Mouse (Mus musculus) kidney, embryonic 14.5 days (tissue): ENCODE results near the gene Ttk. TPM values are rescaled to one million over a fixed set of nuclear protein-coding genes. Genes with fewer than 3 reads are reported as not detected.

Source experiments
- ATAC-seq: fragments of 200-750 bp; cut with Nextera tagmentation; 2 replicates; pipeline ENCODE4 v1.8.0; 2017; ENCODE audit warnings: moderate number of reproducible peaks, mild to moderate bottlenecking, moderate TSS enrichment, moderate library complexity; ENCODE audit not compliant: low FRiP score, low TSS enrichment
- H3K27ac ChIP-seq: fragments of 300-500 bp; sonication (generic); 2 replicates; pipeline ENCODE4 v1.5.1; 2014; ENCODE audit warnings: low read depth, mild to moderate bottlenecking, low read length, moderate library complexity, mixed read lengths
- H3K27me3 ChIP-seq: fragments of 300-500 bp; sonication (generic); 2 replicates; pipeline ENCODE4 v1.6.1; 2014; ENCODE audit warnings: mild to moderate bottlenecking, low read length; ENCODE audit not compliant: control insufficient read depth, insufficient read depth
- H3K36me3 ChIP-seq: fragments of 300-500 bp; sonication (generic); 2 replicates; pipeline ENCODE4 v1.6.1; 2014; ENCODE audit warnings: low read length, mixed read lengths; ENCODE audit not compliant: control insufficient read depth, insufficient read depth
- H3K4me1 ChIP-seq: fragments of 300-500 bp; sonication (generic); 2 replicates; pipeline ENCODE4 v1.6.1; 2014; ENCODE audit warnings: low read length, mixed read lengths; ENCODE audit not compliant: control insufficient read depth, insufficient read depth
- H3K4me2 ChIP-seq: fragments of 300-500 bp; sonication (generic); replicated peaks from 2 replicates; pipeline ENCODE4 v1.6.1; 2014; ENCODE audit warnings: low read depth, mild to moderate bottlenecking, low read length
- H3K4me3 ChIP-seq: fragments of 300-500 bp; sonication (generic); 2 replicates; pipeline ENCODE4 v1.5.1; 2014; ENCODE audit warnings: mild to moderate bottlenecking, low read length
- H3K9ac ChIP-seq: fragments of 300-500 bp; sonication (generic); 2 replicates; pipeline ENCODE4 v1.6.1; 2014; ENCODE audit warnings: low read depth, mild to moderate bottlenecking, low read length, moderate library complexity
- H3K9me3 ChIP-seq: fragments of 300-500 bp; sonication (generic); 2 replicates; pipeline ENCODE4 v1.6.1; 2016; ENCODE audit warnings: low read length; ENCODE audit not compliant: control insufficient read depth
- WGBS: fragments of 180-500 bp; shearing (Covaris S2); extraction: QIAGEN DNeasy Blood & Tissue Kit; methylation state at CpG from one replicate; pipeline ENCODE4 v1.1.7; 2014; 5-methylcytosine and 5-hydroxymethylcytosine counted together
- polyA plus RNA-seq: library from polyadenylated mRNA; unstranded; fragments of >200 nt; fragmentation: Nextera tagmentation; extraction: Ambion mirVana; gene quantifications from 2 replicates; pipeline ENCODE4 v1.2.1, GENCODE M21; 2014

Gene Ttk
- polyA plus RNA-seq, 1 experiment from 2014 or later, result 37.0 TPM

DNA sequence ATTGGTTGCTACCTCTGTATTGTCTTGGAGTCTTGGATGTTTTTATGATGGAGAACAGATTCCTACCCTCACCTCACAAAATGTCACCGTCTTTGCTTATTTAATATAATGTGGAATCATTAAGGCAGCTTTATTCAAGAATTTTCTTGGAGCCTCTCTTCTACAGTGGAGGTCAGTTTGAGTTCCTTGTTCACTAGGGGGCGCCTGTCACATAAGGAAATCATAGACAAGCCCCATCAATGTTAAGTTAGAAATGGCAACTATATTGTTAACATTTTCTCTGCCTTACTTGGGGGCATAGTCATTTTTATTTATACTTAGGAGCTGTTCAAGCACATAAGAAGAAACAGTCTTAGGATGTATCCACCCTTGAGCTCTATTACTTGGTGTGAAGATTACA, 26.9 kb upstream of the Ttk start:
- Histone ChIP-seq H3K4me1 (no peaks in the 10 kb centered on the region), H3K27ac (no peak overlapping the region)
- no peak for ATAC-seq

DNA sequence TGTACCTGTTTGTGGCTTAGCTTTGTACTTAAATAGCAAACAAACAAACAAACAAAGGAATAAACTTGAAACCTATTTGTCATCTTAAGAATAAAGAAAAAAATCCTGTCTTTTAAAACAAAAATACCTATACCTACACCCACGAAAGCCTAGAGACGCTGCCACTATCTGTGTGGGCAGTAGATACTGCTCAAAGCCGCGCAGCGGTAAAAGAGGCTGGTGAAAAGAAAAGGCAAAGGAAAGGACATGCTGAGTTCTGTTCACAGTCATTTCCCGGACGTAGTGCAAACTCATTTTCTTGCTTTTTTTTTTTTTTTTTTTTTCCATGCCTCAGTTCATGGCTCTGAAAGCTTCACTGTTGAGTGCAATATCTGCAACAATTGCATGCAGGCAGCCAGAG, 15.3 kb upstream of the Ttk start:
- Histone ChIP-seq H3K4me1 (no peaks in the 10 kb centered on the region), H3K9ac (no peak overlapping the region), H3K4me2 (no peak overlapping the region), H3K36me3 (no peaks in the 10 kb centered on the region), H3K9me3 (no peaks in the 10 kb centered on the region), H3K27ac (no peak overlapping the region), H3K27me3 (no peaks in the 10 kb centered on the region), H3K4me3 (no peak overlapping the region)
- WGBS, result 88% methylated on average over 7 of the region's 7 CpGs
- no peak for ATAC-seq

More for the DNA sequence above, 26.9 kb upstream of the Ttk start:
- Histone ChIP-seq H3K9ac (no peak overlapping the region), H3K4me3 (no peak overlapping the region), H3K36me3 (no peaks in the 10 kb centered on the region), H3K27me3 (peaks cover 6% of the 10 kb centered on the region), H3K4me2 (no peak overlapping the region), H3K9me3 (no peaks in the 10 kb centered on the region)
- WGBS, result 10% methylated on average over 2 of the region's 2 CpGs

- H3K27me3 ChIP-seq, result no peaks in the 10 kb centered on the region
- H3K4me2 ChIP-seq, result no peak overlapping the region
- no peak for ATAC-seq
- no peak overlapping the region for H3K27ac ChIP-seq
- no peaks in the 10 kb centered on the region for H3K36me3 ChIP-seq
- no peaks in the 10 kb centered on the region for H3K9me3 ChIP-seq
- no peaks in the 10 kb centered on the region for H3K4me1 ChIP-seq
- H3K9ac ChIP-seq, result no peak overlapping the region
- no peak overlapping the region for H3K4me3 ChIP-seq
- WGBS, result 96% methylated on average over 2 of the region's 2 CpGs
Measured at GRCm38 (mm10) chr9:83820976-83821375, 13.5 kb upstream of the Ttk start.

GRCm38 (mm10) chr9:83822925-83823324, 11.6 kb upstream of the Ttk start:
- Histone ChIP-seq H3K4me1 (no peaks in the 10 kb centered on the region), H3K36me3 (no peaks in the 10 kb centered on the region), H3K27me3 (no peaks in the 10 kb centered on the region), H3K9me3 (no peaks in the 10 kb centered on the region), H3K4me2 (no peak overlapping the region), H3K4me3 (no peak overlapping the region), H3K27ac (no peak overlapping the region), H3K9ac (no peak overlapping the region)
- 76% methylated on average over 5 of the region's 5 CpGs for WGBS
- ATAC-seq, result no peak

DNA sequence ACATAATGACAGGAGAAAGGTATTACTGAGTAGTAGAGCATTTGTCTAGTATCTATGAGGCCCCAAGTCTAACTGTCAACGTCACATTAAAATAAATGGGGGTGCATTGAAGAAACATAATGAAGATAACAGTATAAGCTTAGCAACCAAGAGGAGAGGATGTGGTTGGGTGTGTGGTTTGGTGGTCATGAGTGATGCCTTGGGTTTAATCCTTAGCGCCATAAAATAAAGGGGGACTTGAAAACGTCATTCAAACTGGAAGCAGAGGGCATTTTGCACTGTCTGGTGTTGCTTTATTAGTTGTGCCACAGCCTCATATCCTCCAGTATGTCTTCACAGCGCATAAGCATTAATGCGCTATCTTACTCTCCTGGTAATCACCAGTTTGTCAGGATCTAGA, 4.6 kb upstream of the Ttk start:
- H3K4me1 ChIP-seq, result no peaks in the 10 kb centered on the region
- no peak overlapping the region for H3K9ac ChIP-seq
- H3K27me3 ChIP-seq, result no peaks in the 10 kb centered on the region
- no peaks in the 10 kb centered on the region for H3K9me3 ChIP-seq
- H3K36me3 ChIP-seq, result no peaks in the 10 kb centered on the region
- ATAC-seq, result no peak
- no peak overlapping the region for H3K4me3 ChIP-seq
- WGBS, result 77% methylated on average over 5 of the region's 5 CpGs
- no peak overlapping the region for H3K4me2 ChIP-seq
- no peak overlapping the region for H3K27ac ChIP-seq

- Histone ChIP-seq H3K4me1 (peaks cover 5% of the 10 kb centered on the region), H3K27me3 (no peaks in the 10 kb centered on the region), H3K9me3 (no peaks in the 10 kb centered on the region), H3K27ac (no peak overlapping the region), H3K36me3 (no peaks in the 10 kb centered on the region), H3K9ac (no peak overlapping the region), H3K4me3 (no peak overlapping the region), H3K4me2 (no peak overlapping the region)
- ATAC-seq, result no peak
- 75% methylated on average over 8 of the region's 8 CpGs for WGBS
Measured at GRCm38 (mm10) chr9:83831152-83831551, 3.3 kb upstream of the Ttk start.

GRCm38 (mm10) chr9:83834748-83835313, 342 bp downstream of the Ttk start:
- no peaks in the 10 kb centered on the region for H3K27me3 ChIP-seq
- H3K4me2 ChIP-seq, result peak overlapping the region; percentile 67
- peak overlapping the region; percentile 97 for H3K4me3 ChIP-seq
- H3K4me1 ChIP-seq, result peaks cover 5% of the 10 kb centered on the region
- ATAC-seq, result no peak; the same call in 1 of the 2 replicates
- H3K9me3 ChIP-seq, result no peaks in the 10 kb centered on the region
- 2% methylated on average over 27 of the region's 27 CpGs for WGBS
- H3K36me3 ChIP-seq, result peaks cover 4% of the 10 kb centered on the region; the same call in 1 of the 2 replicates
- H3K27ac ChIP-seq, result no peak overlapping the region
- H3K9ac ChIP-seq, result peak overlapping the region; percentile 84

- WGBS, result 89% methylated on average over 3 of the region's 3 CpGs
- no peak for ATAC-seq
- Histone ChIP-seq H3K4me3 (no peak overlapping the region), H3K27ac (no peak overlapping the region), H3K27me3 (no peaks in the 10 kb centered on the region), H3K36me3 (peaks cover 44% of the 10 kb centered on the region), H3K4me1 (no peaks in the 10 kb centered on the region), H3K9me3 (no peaks in the 10 kb centered on the region), H3K9ac (no peak overlapping the region), H3K4me2 (no peak overlapping the region)
Measured at GRCm38 (mm10) chr9:83852464-83852863, 18.0 kb downstream of the Ttk start.

GRCm38 (mm10) chr9:83865165-83865564, 30.7 kb downstream of the Ttk start:
- peaks cover 71% of the 10 kb centered on the region for H3K36me3 ChIP-seq
- no peak overlapping the region for H3K4me3 ChIP-seq
- no peak overlapping the region for H3K27ac ChIP-seq
- no peak overlapping the region for H3K9ac ChIP-seq
- no peak for ATAC-seq
- H3K4me1 ChIP-seq, result no peaks in the 10 kb centered on the region
- WGBS, result 96% methylated on average over 4 of the region's 4 CpGs
- no peaks in the 10 kb centered on the region for H3K9me3 ChIP-seq
- no peak overlapping the region for H3K4me2 ChIP-seq
- H3K27me3 ChIP-seq, result no peaks in the 10 kb centered on the region
